15 mouse cellular contexts compared by ENCODE assay signal in the genomic region with DNA sequence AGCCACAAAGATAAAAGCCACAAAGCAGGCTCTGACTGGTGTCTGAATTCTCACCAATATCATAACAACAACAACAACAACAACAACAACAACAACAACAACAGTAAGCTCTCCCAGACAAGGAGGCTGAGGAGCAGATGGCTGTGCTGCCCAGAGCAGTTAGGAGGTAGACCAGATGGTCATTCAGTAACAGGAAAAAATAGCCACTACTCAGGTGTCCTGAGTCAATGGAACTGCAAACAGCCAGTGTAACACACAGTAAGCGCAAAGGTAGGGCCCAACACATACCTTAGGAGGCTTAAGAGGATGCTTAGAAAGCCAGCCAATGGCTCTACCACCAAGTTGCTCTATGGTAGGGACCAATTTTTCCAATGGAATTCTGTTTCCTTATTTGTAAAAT. TPM values are rescaled to one million over a fixed set of nuclear protein-coding genes. Genes with fewer than 3 reads are reported as not detected.
"Had no signal": no experiment of that assay in that cellular context is flagged by ENCODE, and none has a peak within 500 bp of the region (broad histone marks: within the 10 kb centered on the region; RNA-seq: fewer than 3 reads in every experiment).

No protein-coding gene starts in this region.

- ATAC-seq: liver, postnatal 0 days; lung, postnatal 0 days; midbrain, embryonic 13.5 days; midbrain, embryonic 16.5 days had no signal

- DNase-seq: kidney, postnatal 14 days; kidney, postnatal 4 days; left cerebral cortex, postnatal 4 days; liver, postnatal 0 days; lung, embryonic 14.5 days; lung, postnatal 36 days; retina, postnatal 1 day; right cerebral cortex, postnatal 25 days; spleen, adult 18-20 months; thymus, postnatal 25 days had no signal

RNA-seq across cellular contexts. Expression of a gene that starts 59.2 kb away (rescaled TPM):
- total RNA-seq: monocyte, adult 5-6 weeks; neutrophil, adult 5-6 weeks had no signal
